Mouse (Mus musculus): Measurements from ENCODE around the gene Ythdf2. TPM values are rescaled to one million over a fixed set of nuclear protein-coding genes. Genes with fewer than 3 reads are reported as not detected.
"Not testable (repeated sequence)": the region's sequence is repeated elsewhere in the genome, so short reads cannot be mapped to it uniquely, and the experiment has no call there.

The Ythdf2 gene
- polyA plus RNA-seq, 2 experiments: 32.3 to 109 TPM

GRCm38 (mm10) chr4:132241208-132241607 is 29.1 kb upstream of the Ythdf2 start:
- ATAC-seq (ENCODE audit: low FRiP score, low read depth) (no peak), DNase-seq (ENCODE audit: low spot score) (no peak)
- Histone ChIP-seq H3K9ac (ENCODE audit: low read depth, low read length, severe bottlenecking) (no peak overlapping the region), H3K36me3 (ENCODE audit: control insufficient read depth, insufficient read depth, low read length) (peaks cover 80% of the 10 kb centered on the region), H3K9me3 (ENCODE audit: control insufficient read depth, low read length) (no peaks in the 10 kb centered on the region), H3K27me3 (ENCODE audit: control insufficient read depth, insufficient read depth, low read length) (no peaks in the 10 kb centered on the region), H3K27ac (replicated peaks; ENCODE audit: low read depth, low read length) (no peak overlapping the region), H3K4me1 (ENCODE audit: control insufficient read depth, insufficient read depth, low read length) (no peaks in the 10 kb centered on the region), H3K4me3 (replicated peaks; ENCODE audit: low read length) (no peak overlapping the region), H3K4me2 (replicated peaks; ENCODE audit: low read depth, low read length, severe bottlenecking) (no peak overlapping the region)
- 93% methylated on average over 3 of the region's 3 CpGs for WGBS
- TF ChIP-seq POLR2A (IDR thresholded peaks at IDR 0.05; ENCODE audit: borderline replicate concordance, extremely low read depth, insufficient read depth, insufficient read length): no peak

- Histone ChIP-seq H3K36me3 (ENCODE audit: control insufficient read depth, insufficient read depth, low read length) (peaks cover 79% of the 10 kb centered on the region), H3K4me1 (ENCODE audit: control insufficient read depth, insufficient read depth, low read length) (no peaks in the 10 kb centered on the region), H3K4me2 (replicated peaks; ENCODE audit: low read depth, low read length, severe bottlenecking) (no peak overlapping the region), H3K27ac (replicated peaks; ENCODE audit: low read depth, low read length) (no peak overlapping the region), H3K4me3 (replicated peaks; ENCODE audit: low read length) (no peak overlapping the region), H3K9me3 (ENCODE audit: control insufficient read depth, low read length) (no peaks in the 10 kb centered on the region), H3K9ac (ENCODE audit: low read depth, low read length, severe bottlenecking) (no peak overlapping the region), H3K27me3 (ENCODE audit: control insufficient read depth, insufficient read depth, low read length) (no peaks in the 10 kb centered on the region)
- 84% methylated on average over 3 of the region's 3 CpGs for WGBS
- no peak for TF ChIP-seq POLR2A (IDR thresholded peaks at IDR 0.05; ENCODE audit: borderline replicate concordance, extremely low read depth, insufficient read depth, insufficient read length)
- ATAC-seq (ENCODE audit: low FRiP score, low read depth) (no peak), DNase-seq (ENCODE audit: low spot score) (no peak)
Observed at GRCm38 (mm10) chr4:132240367-132240766, 28.3 kb upstream of the Ythdf2 start.

- Histone ChIP-seq H3K4me3 (replicated peaks; ENCODE audit: low read length) (no peak overlapping the region), H3K9me3 (ENCODE audit: control insufficient read depth, low read length) (no peaks in the 10 kb centered on the region), H3K27me3 (ENCODE audit: control insufficient read depth, insufficient read depth, low read length) (no peaks in the 10 kb centered on the region), H3K4me2 (replicated peaks; ENCODE audit: low read depth, low read length, severe bottlenecking) (no peak overlapping the region), H3K9ac (ENCODE audit: low read depth, low read length, severe bottlenecking) (no peak overlapping the region), H3K4me1 (ENCODE audit: control insufficient read depth, insufficient read depth, low read length) (no peaks in the 10 kb centered on the region), H3K36me3 (ENCODE audit: control insufficient read depth, insufficient read depth, low read length) (peaks cover 90% of the 10 kb centered on the region), H3K27ac (replicated peaks; ENCODE audit: low read depth, low read length) (no peak overlapping the region)
- WGBS: 94% methylated on average over 4 of the region's 4 CpGs
- ATAC-seq (ENCODE audit: low FRiP score, low read depth): no peak
- DNase-seq (ENCODE audit: low spot score): no peak
- no peak for TF ChIP-seq POLR2A (IDR thresholded peaks at IDR 0.05; ENCODE audit: borderline replicate concordance, extremely low read depth, insufficient read depth, insufficient read length)
Observed at GRCm38 (mm10) chr4:132238356-132238755, 26.3 kb upstream of the Ythdf2 start.

- WGBS: 86% methylated on average over 8 of the region's 8 CpGs
- TF ChIP-seq POLR2A (IDR thresholded peaks at IDR 0.05; ENCODE audit: borderline replicate concordance, extremely low read depth, insufficient read depth, insufficient read length): no peak
- DNase-seq (ENCODE audit: low spot score) (no peak), ATAC-seq (ENCODE audit: low FRiP score, low read depth) (no peak)
- no peak overlapping the region for H3K9ac ChIP-seq (ENCODE audit: low read depth, low read length, severe bottlenecking)
- H3K4me2 ChIP-seq (replicated peaks; ENCODE audit: low read depth, low read length, severe bottlenecking): no peak overlapping the region
- H3K4me3 ChIP-seq (replicated peaks; ENCODE audit: low read length): no peak overlapping the region
- H3K27me3 ChIP-seq (ENCODE audit: control insufficient read depth, insufficient read depth, low read length): no peaks in the 10 kb centered on the region
- no peak overlapping the region for H3K27ac ChIP-seq (replicated peaks; ENCODE audit: low read depth, low read length)
- H3K36me3 ChIP-seq (ENCODE audit: control insufficient read depth, insufficient read depth, low read length): peaks cover 93% of the 10 kb centered on the region
- no peaks in the 10 kb centered on the region for H3K9me3 ChIP-seq (ENCODE audit: control insufficient read depth, low read length)
- no peaks in the 10 kb centered on the region for H3K4me1 ChIP-seq (ENCODE audit: control insufficient read depth, insufficient read depth, low read length)
Observed at GRCm38 (mm10) chr4:132234710-132235109, 22.6 kb upstream of the Ythdf2 start.

- H3K9me3 ChIP-seq (ENCODE audit: control insufficient read depth, low read length): no peaks in the 10 kb centered on the region
- H3K4me1 ChIP-seq (ENCODE audit: control insufficient read depth, insufficient read depth, low read length): no peaks in the 10 kb centered on the region
- no peak overlapping the region for H3K9ac ChIP-seq (ENCODE audit: low read depth, low read length, severe bottlenecking)
- WGBS: 92% methylated on average over 5 of the region's 5 CpGs
- no peak for ATAC-seq (ENCODE audit: low FRiP score, low read depth)
- H3K4me3 ChIP-seq (replicated peaks; ENCODE audit: low read length): no peak overlapping the region
- no peak for DNase-seq (ENCODE audit: low spot score)
- TF ChIP-seq POLR2A (IDR thresholded peaks at IDR 0.05; ENCODE audit: borderline replicate concordance, extremely low read depth, insufficient read depth, insufficient read length): no peak
- H3K27ac ChIP-seq (replicated peaks; ENCODE audit: low read depth, low read length): no peak overlapping the region
- no peaks in the 10 kb centered on the region for H3K27me3 ChIP-seq (ENCODE audit: control insufficient read depth, insufficient read depth, low read length)
- no peak overlapping the region for H3K4me2 ChIP-seq (replicated peaks; ENCODE audit: low read depth, low read length, severe bottlenecking)
- H3K36me3 ChIP-seq (ENCODE audit: control insufficient read depth, insufficient read depth, low read length): peaks cover 94% of the 10 kb centered on the region
Observed at GRCm38 (mm10) chr4:132230422-132230821, 18.3 kb upstream of the Ythdf2 start.

- not testable (repeated sequence) for H3K4me3 ChIP-seq (replicated peaks; ENCODE audit: low read length); H3K27ac ChIP-seq (replicated peaks; ENCODE audit: low read depth, low read length); H3K9me3 ChIP-seq (ENCODE audit: control insufficient read depth, low read length); DNase-seq (ENCODE audit: low spot score); H3K27me3 ChIP-seq (ENCODE audit: control insufficient read depth, insufficient read depth, low read length); ATAC-seq (ENCODE audit: low FRiP score, low read depth); H3K4me1 ChIP-seq (ENCODE audit: control insufficient read depth, insufficient read depth, low read length); H3K4me2 ChIP-seq (replicated peaks; ENCODE audit: low read depth, low read length, severe bottlenecking); H3K9ac ChIP-seq (ENCODE audit: low read depth, low read length, severe bottlenecking)
- peaks cover 33% of the 10 kb centered on the region for H3K36me3 ChIP-seq (ENCODE audit: control insufficient read depth, insufficient read depth, low read length)
- WGBS: 93% methylated on average over 5 of the region's 5 CpGs
Observed at GRCm38 (mm10) chr4:132222001-132222400, 9.9 kb upstream of the Ythdf2 start.

GRCm38 (mm10) chr4:132218439-132218838 is 6.3 kb upstream of the Ythdf2 start:
- not testable (repeated sequence) for H3K4me1 ChIP-seq (ENCODE audit: control insufficient read depth, insufficient read depth, low read length); ATAC-seq (ENCODE audit: low FRiP score, low read depth); H3K27ac ChIP-seq (replicated peaks; ENCODE audit: low read depth, low read length); DNase-seq (ENCODE audit: low spot score); H3K36me3 ChIP-seq (ENCODE audit: control insufficient read depth, insufficient read depth, low read length); H3K4me3 ChIP-seq (replicated peaks; ENCODE audit: low read length); H3K27me3 ChIP-seq (ENCODE audit: control insufficient read depth, insufficient read depth, low read length); H3K9ac ChIP-seq (ENCODE audit: low read depth, low read length, severe bottlenecking); H3K4me2 ChIP-seq (replicated peaks; ENCODE audit: low read depth, low read length, severe bottlenecking); H3K9me3 ChIP-seq (ENCODE audit: control insufficient read depth, low read length)
- 68% methylated on average over 6 of the region's 6 CpGs for WGBS

Data from limb, embryonic 14.5 days (tissue).